Mouse (Mus musculus) kidney, adult 2 months (tissue): ENCODE data around the gene Slc1a4.

Experiments
- CTCF ChIP-seq: fragments of 200-500 bp; conservative IDR thresholded peaks from 2 replicates; pipeline ENCODE4 v1.5.1; 2011; ENCODE audit warnings: low read depth, mild to moderate bottlenecking, control low read depth, low read length, moderate library complexity, mixed read lengths; ENCODE audit not compliant: insufficient read depth, insufficient read length
- POLR2A ChIP-seq: fragments of 200-500 bp; IDR thresholded peaks from one replicate; pipeline ENCODE4 v1.6.1; 2011; ENCODE audit warnings: low read depth, low read length, control low read depth

- TF ChIP-seq CTCF (no peak), POLR2A (no peak)
These were observed 51.5 kb downstream of the Slc1a4 start for GRCm38 (mm10) chr11:20280982-20281381.
